Mouse (Mus musculus): Measurements from ENCODE around the gene Ddx56. TPM values are rescaled to one million over a fixed set of nuclear protein-coding genes. Genes with fewer than 3 reads are reported as not detected.

The Ddx56 gene
- 10 to 100 TPM; 35.1 to 40.9 TPM for total RNA-seq (2021)
- long read RNA-seq, experiment 1, transcript Ddx56-201 (14 exons, 1,956 nt), result major isoform, 57 of 77 reads
- long read RNA-seq, experiment 1, partial matches to known transcripts, result 6 of 77 reads
- long read RNA-seq, experiment 1, other reads (novel, unspliced or antisense), result 14 of 77 reads
- long read RNA-seq, experiment 2, transcript Ddx56-201 (14 exons, 1,956 nt), result major isoform, 87 of 111 reads
- long read RNA-seq, experiment 2, partial matches to known transcripts, result 4 of 111 reads
- long read RNA-seq, experiment 2, other reads (novel, unspliced or antisense), result 20 of 111 reads

- peak; percentile 72 to 91 for DNase-seq (ENCODE audit: low spot score in 2 of 2)
These were observed at the start of gene Ddx56 for GRCm38 (mm10) chr11:6267320-6268254. Gene Ddx56 (minus strand): TSS chr11:6267772.

- no peak for DNase-seq (ENCODE audit: low spot score in 2 of 2)
These were observed 49.2 kb upstream of the Ddx56 start for GRCm38 (mm10) chr11:6316821-6317220.

GRCm38 (mm10) chr11:6313874-6314406 is 46.4 kb upstream of the Ddx56 start:
- no peak for DNase-seq (ENCODE audit: low spot score in 2 of 2)

GRCm38 (mm10) chr11:6308181-6308580 is 40.6 kb upstream of the Ddx56 start:
- no peak for DNase-seq (ENCODE audit: low spot score in 2 of 2)

GRCm38 (mm10) chr11:6305943-6306430 is 38.4 kb upstream of the Ddx56 start:
- no peak for DNase-seq (ENCODE audit: low spot score in 2 of 2)

- DNase-seq (ENCODE audit: low spot score in 2 of 2), result no peak
These were observed 35.2 kb upstream of the Ddx56 start for GRCm38 (mm10) chr11:6302793-6303192.

GRCm38 (mm10) chr11:6299435-6299834 is 31.9 kb upstream of the Ddx56 start:
- DNase-seq (ENCODE audit: low spot score in 2 of 2), result no peak

GRCm38 (mm10) chr11:6296077-6296476 is 28.5 kb upstream of the Ddx56 start:
- DNase-seq (ENCODE audit: low spot score in 2 of 2), result no peak

- DNase-seq (ENCODE audit: low spot score in 2 of 2), result no peak
These were observed 27.1 kb upstream of the Ddx56 start for GRCm38 (mm10) chr11:6294632-6295031.

GRCm38 (mm10) chr11:6293601-6294000 is 26.0 kb upstream of the Ddx56 start:
- DNase-seq (ENCODE audit: low spot score in 2 of 2), result no peak

- no peak for DNase-seq (ENCODE audit: low spot score in 2 of 2)
These were observed 25.4 kb upstream of the Ddx56 start for GRCm38 (mm10) chr11:6292988-6293349.

- DNase-seq (ENCODE audit: low spot score in 2 of 2), result peak in 1 of 2 experiments; percentile 48
These were observed 24.8 kb upstream of the Ddx56 start for GRCm38 (mm10) chr11:6292116-6292987.

GRCm38 (mm10) chr11:6291401-6292115 is 24.0 kb upstream of the Ddx56 start, which contains the start of gene Ogdh:
Gene Ogdh (plus strand): TSS chr11:6291633.
- DNase-seq (ENCODE audit: low spot score in 2 of 2), result peak; percentile 97 to 100

- DNase-seq (ENCODE audit: low spot score in 2 of 2), result no peak
These were observed 23.3 kb upstream of the Ddx56 start for GRCm38 (mm10) chr11:6290883-6291282.

- no peak for DNase-seq (ENCODE audit: low spot score in 2 of 2)
These were observed 22.6 kb upstream of the Ddx56 start for GRCm38 (mm10) chr11:6290138-6290537.

GRCm38 (mm10) chr11:6282940-6283339 is 15.4 kb upstream of the Ddx56 start:
- no peak for DNase-seq (ENCODE audit: low spot score in 2 of 2)

GRCm38 (mm10) chr11:6276466-6276865 is 8.9 kb upstream of the Ddx56 start:
- no peak for DNase-seq (ENCODE audit: low spot score in 2 of 2)

GRCm38 (mm10) chr11:6275094-6275484 is 7.5 kb upstream of the Ddx56 start:
- no peak for DNase-seq (ENCODE audit: low spot score in 2 of 2)

- DNase-seq (ENCODE audit: low spot score in 2 of 2), result peak; percentile 96 to 100
These were observed 7.0 kb upstream of the Ddx56 start, which contains the start of gene Tmed4 for GRCm38 (mm10) chr11:6274387-6275093. Gene Tmed4 (minus strand): TSS chr11:6274870.
